ENCODE assay signal across 8 mouse cellular contexts in the genomic region with DNA sequence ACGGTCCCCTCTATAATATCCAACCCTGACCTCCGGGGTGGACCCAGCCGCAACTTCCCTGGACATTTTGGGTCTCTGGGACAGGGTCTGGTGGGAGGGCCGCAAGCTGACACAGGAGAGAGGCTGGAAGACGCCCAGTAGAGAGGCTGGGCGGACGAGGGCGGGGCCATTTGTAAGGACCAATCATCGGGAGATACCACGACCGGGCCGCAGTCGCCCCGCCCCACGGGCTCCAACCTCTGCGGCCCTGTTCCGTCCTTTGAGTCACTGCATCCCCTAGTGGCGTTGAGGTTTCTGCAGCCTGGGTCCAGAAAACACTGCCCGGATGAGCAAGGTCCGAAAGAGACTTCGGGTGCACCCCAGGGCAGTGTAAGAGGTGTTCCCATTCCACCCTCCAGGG. TPM values are rescaled to one million over a fixed set of nuclear protein-coding genes. Genes with fewer than 3 reads are reported as not detected.
DNase-seq lines count a peak whose midpoint lies in the region; ATAC-seq lines count a peak whose summit lies in the region.

No protein-coding gene starts in this region.

- H3K27ac ChIP-seq in heart, embryonic 16.5 days (ENCODE audit: low read length): peak overlapping the region; percentile 12; the same call in 1 of the 2 replicates

- peak; percentile 93 for DNase-seq in MN1 (ENCODE audit: low spot score)
- DNase-seq in c-Kit-negative CD71-positive TER-119-positive erythroid progenitor cells, embryonic 14.5 days (ENCODE audit: low read depth, low spot score): peak; percentile 5
- peak; percentile 82 for DNase-seq in fibroblast of lung, adult 2 months (ENCODE audit: low read depth)
- DNase-seq in kidney, postnatal 14 days: peak; percentile 94
- DNase-seq in lung, postnatal 36 days: peak; percentile 98
- peak; percentile 94 for DNase-seq in retina, postnatal 1 day
- DNase-seq in urinary bladder, postnatal 25 days (ENCODE audit: low spot score): peak; percentile 88

- H3K36me3 ChIP-seq in heart, embryonic 16.5 days (ENCODE audit: control insufficient read depth, insufficient read depth): no peaks in the 10 kb centered on the region

- under 1% methylated on average over 21 of the region's 21 CpGs for WGBS in heart, embryonic 16.5 days

- peak overlapping the region; percentile 95 for H3K4me2 ChIP-seq in heart, embryonic 16.5 days (ENCODE audit: low read depth, low read length)

- peaks cover 21% of the 10 kb centered on the region for H3K4me1 ChIP-seq in heart, embryonic 16.5 days (ENCODE audit: control insufficient read depth, insufficient read depth, low read length)

- H3K9ac ChIP-seq in heart, embryonic 16.5 days (ENCODE audit: low read length): peak overlapping the region; percentile 28; the same call in 1 of the 2 replicates

- H3K9me3 ChIP-seq in heart, embryonic 16.5 days (replicated peaks; ENCODE audit: control insufficient read depth, low read length): no peaks in the 10 kb centered on the region

- H3K4me3 ChIP-seq in heart, embryonic 16.5 days (ENCODE audit: low read length): peak overlapping the region; percentile 66

- peaks cover 42% of the 10 kb centered on the region for H3K27me3 ChIP-seq in heart, embryonic 16.5 days (ENCODE audit: control insufficient read depth, insufficient read depth, low read length)

- ATAC-seq in heart, embryonic 16.5 days (replicated peaks; ENCODE audit: extremely low read depth, insufficient read depth, low FRiP score): peak; percentile 96

RNA-seq across cellular contexts. Expression of gene 4930412O13Rik, which starts 1.6 kb away (rescaled TPM):
- not detected in 2 replicates for polyA plus RNA-seq in heart, embryonic 16.5 days (2015; fragmentation: Nextera tagmentation; extraction: Ambion mirVana)

RNA-seq across cellular contexts. Expression of gene 9230102O04Rik, which starts 9.8 kb away (rescaled TPM):
- not detected in 2 replicates for polyA plus RNA-seq in heart, embryonic 16.5 days (2015; fragmentation: Nextera tagmentation; extraction: Ambion mirVana)

RNA-seq across cellular contexts. Expression of gene Gata3, which starts 10.3 kb away (rescaled TPM):
- polyA plus RNA-seq in heart, embryonic 16.5 days (2015; fragmentation: Nextera tagmentation; extraction: Ambion mirVana): 5.4 and 11.9 TPM in 2 replicates

Comparison
In these comparisons a context has a peak if more than half of its experiments do, and no peak if none do; other contexts are left out.
1. Peak in every context shown above with its lines: DNase-seq, ATAC-seq, H3K4me3 ChIP-seq and H3K27ac ChIP-seq.
2. DNase-seq: peak in every context shown above with its lines; median percentile 98 in lung, postnatal 36 days; 94 in kidney, postnatal 14 days; 94 in retina, postnatal 1 day; 93 in MN1; 88 in urinary bladder, postnatal 25 days; 82 in fibroblast of lung, adult 2 months; 5 in c-Kit-negative CD71-positive TER-119-positive erythroid progenitor cells, embryonic 14.5 days.